Mouse (Mus musculus) megakaryocyte, embryonic 14.5 days (primary cell): ENCODE measurements around the gene Agap1. TPM values are rescaled to one million over a fixed set of nuclear protein-coding genes. Genes with fewer than 3 reads are reported as not detected.
A peak's percentile ranks its signal among the peaks of the same experiment; 100 is the strongest.

Experiments
- H3K27me3 ChIP-seq: replicated peaks from 2 replicates; pipeline ENCODE3; 2012; ENCODE audit warnings: inconsistent platforms
- H3K36me3 ChIP-seq: replicated peaks from 2 replicates; pipeline ENCODE3; 2012; ENCODE audit warnings: low read length, inconsistent platforms, mixed read lengths
- H3K4me1 ChIP-seq: 2 replicates; pipeline ENCODE4 v1.6.1; 2012; ENCODE audit warnings: inconsistent platforms
- H3K4me3 ChIP-seq: replicated peaks from 2 replicates; pipeline ENCODE3; 2012; ENCODE audit warnings: moderate library complexity, mild to moderate bottlenecking, inconsistent platforms
- H3K9me3 ChIP-seq: 2 replicates; pipeline ENCODE4 v1.6.1; 2012; ENCODE audit warnings: inconsistent platforms
- FLI1 ChIP-seq: IDR thresholded peaks from 2 replicates; pipeline ENCODE4 v1.6.1; 2012; ENCODE audit warnings: low read length, inconsistent platforms, mixed read lengths
- GATA1 ChIP-seq: IDR thresholded peaks from 3 replicates; pipeline ENCODE4 v1.6.1; 2012; ENCODE audit warnings: mixed read lengths, low read length, inconsistent platforms, borderline replicate concordance
- polyA plus RNA-seq: library from polyadenylated mRNA; stranded (reverse); fragments of >175 nt; gene quantifications from 2 replicates; pipeline ENCODE4 v1.2.3, GENCODE M21; 2012; ENCODE audit warnings: low replicate concordance; ENCODE audit not compliant: insufficient read depth

Agap1 gene
- polyA plus RNA-seq, 1 experiment = 3.4 TPM

DNA sequence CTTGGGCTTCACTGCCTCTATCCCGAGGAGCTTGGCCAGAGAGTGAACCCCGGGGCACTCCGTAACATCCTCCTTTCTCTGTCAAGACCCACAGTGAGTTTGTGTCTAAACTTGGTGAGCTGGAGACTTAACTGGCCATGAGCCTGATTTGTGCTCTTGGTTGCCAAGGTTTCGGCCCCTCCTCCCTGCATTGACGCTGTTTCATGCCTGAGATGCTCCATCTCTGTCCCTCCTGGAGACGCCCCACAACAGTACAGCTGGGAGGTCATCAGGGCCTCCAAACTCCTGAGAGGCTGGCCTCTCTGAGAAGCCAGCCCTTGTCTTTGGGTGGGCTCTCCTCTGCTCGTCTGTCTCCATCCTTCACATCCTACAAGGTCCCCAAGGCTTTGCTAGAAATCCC is 437.7 kb downstream of the Agap1 start:
- H3K4me3 ChIP-seq = no peak overlapping the region
- H3K4me1 ChIP-seq = peaks cover 81% of the 10 kb centered on the region
- TF ChIP-seq FLI1 (no peak), GATA1 (no peak)
- peaks cover 26% of the 10 kb centered on the region for H3K36me3 ChIP-seq
- H3K27me3 ChIP-seq = no peaks in the 10 kb centered on the region
- no peaks in the 10 kb centered on the region for H3K9me3 ChIP-seq

DNA sequence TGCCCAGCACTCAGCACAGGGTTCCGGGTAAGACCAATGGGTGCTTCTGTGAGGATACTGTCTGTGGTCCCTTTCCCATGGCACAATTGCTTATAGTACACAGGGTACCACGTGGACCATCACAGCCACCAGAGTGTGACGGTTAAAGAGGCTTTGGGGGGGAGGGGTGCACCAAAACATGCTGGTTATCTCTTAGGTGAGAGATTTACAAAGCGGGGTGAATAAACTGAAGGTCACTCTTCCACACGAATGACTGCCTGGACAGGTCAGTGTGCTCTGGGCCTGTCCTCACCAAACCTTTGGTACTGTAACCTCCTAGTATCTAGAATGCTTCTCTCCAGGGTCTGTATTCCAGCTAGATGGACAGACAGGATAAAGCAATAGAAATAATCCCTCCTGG is 441.2 kb downstream of the Agap1 start:
- H3K4me1 ChIP-seq = peaks cover 100% of the 10 kb centered on the region
- H3K4me3 ChIP-seq = no peak overlapping the region
- H3K27me3 ChIP-seq = no peaks in the 10 kb centered on the region
- no peak for TF ChIP-seq FLI1
- no peak for TF ChIP-seq GATA1
- peaks cover 7% of the 10 kb centered on the region for H3K36me3 ChIP-seq
- no peaks in the 10 kb centered on the region for H3K9me3 ChIP-seq

DNA sequence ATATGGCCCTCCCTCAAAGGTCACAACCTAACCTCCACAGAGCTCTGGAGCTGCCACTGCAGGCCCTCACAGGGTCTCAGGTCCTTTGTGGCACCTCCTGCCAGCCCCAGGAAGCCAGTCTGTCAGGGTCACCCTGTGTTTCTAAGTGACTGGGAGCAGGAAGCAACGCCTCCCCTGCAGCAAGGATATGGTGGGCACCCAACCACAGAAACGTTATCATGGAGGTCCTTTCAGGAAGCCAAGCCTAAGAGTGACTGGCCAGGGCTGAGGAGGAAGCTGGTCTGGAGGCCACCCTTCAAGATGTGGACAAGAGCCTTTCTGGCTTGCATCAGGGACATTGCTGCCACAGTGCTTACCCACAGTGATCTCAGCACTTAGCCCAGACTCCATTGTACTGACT is 444.4 kb downstream of the Agap1 start:
- no peaks in the 10 kb centered on the region for H3K9me3 ChIP-seq
- H3K36me3 ChIP-seq = peaks cover 10% of the 10 kb centered on the region
- H3K27me3 ChIP-seq = no peaks in the 10 kb centered on the region
- H3K4me1 ChIP-seq = peaks cover 99% of the 10 kb centered on the region
- H3K4me3 ChIP-seq = peak overlapping the region; percentile 90
- TF ChIP-seq GATA1 (peak; percentile 98), FLI1 (peak; percentile 94)

DNA sequence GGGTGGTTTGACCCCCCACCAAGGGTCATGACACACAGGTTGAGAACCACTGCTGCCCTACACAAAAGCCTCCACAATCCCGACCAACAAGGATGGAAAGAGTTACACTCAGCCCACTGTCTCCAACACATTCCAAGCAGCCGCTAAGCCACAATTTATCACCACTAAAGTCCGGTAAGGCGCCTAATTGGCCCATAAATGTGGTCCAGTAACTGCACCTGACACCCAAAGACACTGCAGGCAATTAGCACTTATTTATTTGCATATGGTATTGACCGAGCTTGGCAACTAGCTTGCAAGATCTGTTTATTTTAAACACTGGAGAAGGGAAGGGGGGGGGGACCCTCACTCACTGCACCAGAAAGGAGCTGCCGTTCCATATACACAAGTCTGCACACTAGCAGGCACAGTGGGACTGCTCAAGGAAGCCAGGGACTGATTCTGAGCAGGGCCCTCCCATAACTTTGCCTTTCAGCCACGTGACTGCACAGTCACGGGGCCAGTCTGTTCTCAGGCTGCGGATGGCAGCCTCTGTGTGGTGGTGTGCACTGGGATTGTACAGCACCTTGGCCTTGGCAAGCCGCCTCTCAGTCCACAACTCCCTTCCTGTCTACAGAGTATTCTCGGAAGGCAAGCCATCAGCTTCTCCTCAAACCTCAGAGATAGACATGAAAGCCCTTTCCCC is 445.3 kb downstream of the Agap1 start:
- H3K36me3 ChIP-seq = peaks cover 19% of the 10 kb centered on the region
- H3K27me3 ChIP-seq = no peaks in the 10 kb centered on the region
- TF ChIP-seq GATA1 (no peak), FLI1 (no peak)
- H3K4me1 ChIP-seq = peaks cover 94% of the 10 kb centered on the region
- peak overlapping the region; percentile 90 for H3K4me3 ChIP-seq
- H3K9me3 ChIP-seq = no peaks in the 10 kb centered on the region

DNA sequence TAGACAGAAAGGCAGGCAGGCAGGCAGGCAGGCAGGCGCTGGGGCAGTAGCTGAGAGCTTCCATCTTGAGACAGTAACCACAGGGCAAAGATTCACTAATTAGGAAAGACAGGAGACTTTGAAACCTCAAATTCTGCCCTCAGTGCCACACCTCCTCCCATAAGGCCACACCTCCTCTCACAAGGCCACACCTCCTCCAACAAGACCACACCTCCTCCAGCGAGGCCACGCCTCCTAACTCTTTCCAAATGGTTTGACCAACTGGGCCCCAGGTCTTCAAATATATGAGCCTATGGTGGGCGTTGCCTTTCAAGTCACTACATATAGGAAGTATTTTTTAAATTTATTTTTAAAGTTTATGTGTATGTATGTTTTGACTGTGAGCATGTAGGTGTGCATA is 446.8 kb downstream of the Agap1 start:
- H3K36me3 ChIP-seq = peaks cover 33% of the 10 kb centered on the region
- H3K4me3 ChIP-seq = peak overlapping the region; percentile 56
- TF ChIP-seq GATA1 (no peak), FLI1 (no peak)
- H3K9me3 ChIP-seq = peaks cover 6% of the 10 kb centered on the region
- H3K27me3 ChIP-seq = no peaks in the 10 kb centered on the region
- peaks cover 79% of the 10 kb centered on the region for H3K4me1 ChIP-seq

DNA sequence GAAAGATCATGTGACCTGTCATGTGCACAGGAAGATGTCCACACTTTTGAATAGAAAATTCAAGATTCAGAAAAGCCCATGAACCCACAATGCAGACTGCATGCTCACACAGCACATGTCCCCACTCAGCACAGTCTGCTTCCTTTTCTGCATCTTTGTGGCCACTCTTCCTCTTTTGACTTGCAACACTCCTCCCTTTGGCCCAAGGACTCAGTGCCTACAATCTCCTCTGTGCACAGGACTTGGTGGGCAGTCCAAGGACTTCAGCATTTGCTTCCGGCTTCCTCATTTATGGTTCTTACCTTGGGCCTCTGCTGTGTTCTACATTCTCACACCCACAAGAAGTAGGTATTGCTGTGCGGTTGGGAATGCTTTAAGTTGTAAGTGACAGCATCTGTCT is 447.6 kb downstream of the Agap1 start:
- TF ChIP-seq GATA1 (no peak), FLI1 (no peak)
- peaks cover 14% of the 10 kb centered on the region for H3K9me3 ChIP-seq

DNA sequence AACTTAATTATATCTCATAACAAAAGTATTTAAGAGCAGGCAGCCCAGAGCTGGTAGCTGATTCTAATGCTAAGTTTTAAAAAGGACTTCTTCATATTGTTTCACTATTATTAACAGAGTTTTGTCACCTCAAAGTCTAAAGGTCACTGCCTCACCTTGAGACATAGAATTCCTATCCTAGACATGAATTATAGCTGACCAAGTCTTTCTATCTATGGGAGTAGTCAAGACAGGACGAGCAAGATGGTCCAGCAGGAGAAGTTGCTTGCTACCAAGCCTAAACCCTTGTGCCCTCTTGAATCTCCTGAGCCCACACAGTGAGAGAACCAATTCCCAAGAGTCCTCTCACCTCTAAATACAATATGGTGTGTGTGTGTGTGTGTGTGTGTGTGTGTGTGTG is 448.0 kb downstream of the Agap1 start:
- Histone ChIP-seq H3K4me3 (peak overlapping the region; percentile 68), H3K36me3 (peaks cover 40% of the 10 kb centered on the region), H3K27me3 (no peaks in the 10 kb centered on the region), H3K4me1 (peaks cover 74% of the 10 kb centered on the region), H3K9me3 (peaks cover 18% of the 10 kb centered on the region)
- no peak for TF ChIP-seq GATA1
- no peak for TF ChIP-seq FLI1

More for the DNA sequence above, 447.6 kb downstream of the Agap1 start:
- no peaks in the 10 kb centered on the region for H3K27me3 ChIP-seq
- H3K36me3 ChIP-seq = peaks cover 39% of the 10 kb centered on the region
- peaks cover 74% of the 10 kb centered on the region for H3K4me1 ChIP-seq
- peak overlapping the region; percentile 77 for H3K4me3 ChIP-seq

DNA sequence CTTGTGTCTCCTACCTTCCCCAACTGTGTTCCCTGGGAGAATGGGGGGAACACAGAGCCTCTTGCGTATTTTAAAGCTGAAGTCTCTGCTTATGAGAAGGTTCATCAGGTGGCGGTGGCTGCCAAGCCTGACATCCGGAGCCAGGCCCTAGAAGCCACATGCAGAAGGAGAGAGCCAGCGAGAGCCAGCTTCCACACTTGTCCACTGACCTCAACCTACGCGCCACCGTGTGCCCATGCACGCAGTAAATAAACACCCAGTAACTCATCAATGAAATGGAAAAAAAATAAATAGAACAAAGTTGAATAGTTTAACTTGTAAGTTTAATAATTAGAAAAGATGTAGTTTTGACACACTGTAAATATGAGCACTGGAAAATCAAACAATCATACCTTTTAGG is 455.2 kb downstream of the Agap1 start:
- no peak for TF ChIP-seq FLI1
- H3K4me1 ChIP-seq = peaks cover 52% of the 10 kb centered on the region
- peaks cover 18% of the 10 kb centered on the region for H3K9me3 ChIP-seq
- no peaks in the 10 kb centered on the region for H3K27me3 ChIP-seq
- H3K36me3 ChIP-seq = peaks cover 43% of the 10 kb centered on the region
- H3K4me3 ChIP-seq = no peak overlapping the region

DNA sequence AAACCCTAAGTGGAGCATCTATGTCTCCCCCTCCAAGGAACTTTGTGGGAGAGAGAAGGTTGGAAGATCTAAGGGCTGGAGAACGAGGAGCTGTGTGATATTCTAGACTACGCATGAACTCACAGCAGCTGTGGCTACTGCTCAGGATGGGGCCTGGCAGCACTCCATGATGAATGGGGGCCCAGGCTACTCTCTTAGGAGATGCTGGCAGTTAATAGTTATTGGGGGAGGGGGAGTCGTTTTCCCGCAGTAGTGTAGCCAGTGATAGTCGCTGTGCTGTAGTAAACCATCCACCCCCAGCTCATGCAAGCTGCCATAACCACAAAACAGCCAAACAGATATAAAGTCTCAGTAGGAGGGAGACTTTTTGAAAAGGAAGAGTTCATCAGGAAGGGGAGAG is 457.8 kb downstream of the Agap1 start:
- H3K27me3 ChIP-seq = no peaks in the 10 kb centered on the region
- peaks cover 52% of the 10 kb centered on the region for H3K4me1 ChIP-seq
- peaks cover 17% of the 10 kb centered on the region for H3K36me3 ChIP-seq
- peaks cover 2% of the 10 kb centered on the region; the same call in 1 of the 2 replicates for H3K9me3 ChIP-seq
- H3K4me3 ChIP-seq = no peak overlapping the region
- TF ChIP-seq FLI1 (no peak), GATA1 (no peak)

DNA sequence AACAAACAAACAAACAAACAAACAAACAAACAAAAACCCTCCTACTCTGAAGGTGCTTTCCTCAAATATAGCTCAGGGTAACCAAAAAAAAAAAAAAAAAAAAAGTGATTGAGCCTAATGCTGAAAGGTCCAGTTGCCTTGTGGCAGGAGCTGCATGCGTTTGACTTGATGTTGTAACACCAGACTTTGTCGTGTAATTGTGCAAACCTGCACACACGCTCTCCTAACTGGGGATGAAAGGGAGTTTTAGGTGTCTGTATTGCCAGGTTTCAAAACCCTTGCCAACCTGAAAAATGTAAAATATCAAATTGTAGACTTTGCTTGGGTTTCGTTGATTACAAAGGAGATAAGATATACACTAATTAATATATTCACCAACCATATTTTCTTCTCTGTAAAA is 459.0 kb downstream of the Agap1 start:
- Histone ChIP-seq H3K9me3 (peaks cover under 1% of the 10 kb centered on the region), H3K4me1 (peaks cover 57% of the 10 kb centered on the region), H3K4me3 (no peak overlapping the region), H3K36me3 (peaks cover 20% of the 10 kb centered on the region), H3K27me3 (peaks cover 3% of the 10 kb centered on the region)
- TF ChIP-seq FLI1 (no peak), GATA1 (no peak)

DNA sequence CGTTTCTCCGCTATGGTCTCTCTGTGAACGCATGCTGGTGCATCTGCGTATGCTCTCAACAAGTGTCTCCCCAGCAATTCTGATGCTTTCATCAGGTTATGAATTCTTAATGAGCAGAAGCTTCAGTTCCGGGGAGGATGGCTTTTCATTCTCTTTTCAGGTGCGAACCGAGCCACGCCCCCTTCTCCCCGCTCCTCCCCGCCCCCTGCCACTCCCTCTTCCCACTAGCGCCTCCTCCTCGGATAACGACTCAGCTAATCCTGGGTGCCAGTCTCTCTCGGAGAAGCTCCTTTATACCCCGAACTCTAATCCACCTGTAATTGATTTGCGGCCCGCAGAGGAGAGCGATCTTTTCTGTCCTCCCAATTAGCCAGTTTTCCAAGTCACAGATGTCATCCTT is 463.5 kb downstream of the Agap1 start:
- Histone ChIP-seq H3K36me3 (peaks cover 26% of the 10 kb centered on the region), H3K4me1 (peaks cover 64% of the 10 kb centered on the region), H3K4me3 (no peak overlapping the region), H3K27me3 (peaks cover 10% of the 10 kb centered on the region), H3K9me3 (peaks cover 8% of the 10 kb centered on the region)
- TF ChIP-seq FLI1 (no peak), GATA1 (no peak)
